Mouse (Mus musculus) testis, postnatal 10 days (tissue): ENCODE data around the gene Alg9.

Experiments
- DNase-seq: peaks from one replicate; pipeline ENCODE4 v3.0.0; 2021; ENCODE audit warnings: low spot score

Alg9 gene

DNA sequence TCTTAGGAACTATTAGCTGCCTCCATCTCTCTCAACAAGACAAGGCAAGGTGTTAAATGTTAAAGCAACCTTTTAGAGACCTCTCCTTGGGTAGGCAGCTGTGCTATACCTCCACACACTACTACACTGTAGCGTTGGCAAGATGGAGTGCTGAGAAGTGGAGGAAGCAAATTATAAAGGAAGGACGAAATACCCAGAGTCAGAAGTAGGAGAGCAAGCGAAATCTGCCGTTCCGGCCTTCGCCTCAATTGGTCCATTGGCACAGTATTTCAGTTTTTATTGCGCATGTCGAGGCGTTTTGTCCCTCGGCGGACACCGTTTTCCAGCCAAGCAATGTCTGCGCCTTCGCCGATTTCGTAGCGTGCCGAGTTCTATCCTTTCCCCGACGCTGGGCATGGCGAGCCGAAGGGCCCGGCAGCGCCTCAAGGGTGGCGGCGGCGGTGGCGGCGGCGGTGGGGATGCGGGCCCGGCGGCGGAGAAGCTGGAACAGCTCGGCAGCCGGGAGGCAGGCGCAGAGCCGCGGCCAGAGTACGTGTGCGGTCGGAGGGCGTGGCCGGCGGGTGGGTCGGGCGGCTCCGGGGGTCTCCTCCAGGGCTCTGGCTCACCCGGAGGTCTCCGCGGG is at the start of gene Alg9, which contains the start of gene 1110032A03Rik:
Gene Alg9, plus strand, starts transcription at position 29 of the 622 bp plus-strand sequence.
Gene 1110032A03Rik, minus strand, starts transcription at position 530 of the 622 bp plus-strand sequence.
- DNase-seq: peak; percentile 94

DNA sequence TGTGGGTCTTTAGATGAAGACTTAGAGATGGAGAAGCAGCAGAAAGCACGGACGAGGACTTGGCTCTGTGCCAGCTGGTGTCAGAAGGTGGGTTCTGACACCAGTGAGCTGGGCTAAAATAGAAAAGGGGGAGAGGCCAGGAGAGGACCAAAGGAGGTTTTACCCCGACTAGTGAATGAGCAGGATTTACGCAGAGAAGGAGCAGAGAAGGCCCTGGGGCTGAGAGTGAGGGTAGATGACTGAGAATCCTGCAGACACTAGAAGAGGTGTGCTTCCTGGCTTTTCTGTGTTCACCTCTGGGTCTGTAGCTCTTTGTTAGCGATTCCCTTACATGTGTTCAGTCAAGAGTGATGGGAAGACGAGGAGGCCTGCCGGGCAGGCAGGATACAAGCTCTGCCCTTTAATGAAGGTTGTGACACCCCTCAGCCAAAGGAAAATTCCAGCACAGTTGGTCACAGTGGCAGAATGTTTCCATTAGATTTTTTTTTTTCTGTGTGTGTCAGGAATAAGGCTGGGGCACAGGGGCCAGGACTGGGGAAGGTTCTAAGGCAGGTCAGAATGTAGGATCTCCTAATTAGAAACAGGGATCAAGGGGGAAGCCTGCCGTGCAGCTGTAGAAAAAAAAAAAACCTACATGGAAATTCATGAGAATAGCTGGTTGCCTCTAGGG is 48.8 kb upstream of the Alg9 start:
- no peak for DNase-seq

DNA sequence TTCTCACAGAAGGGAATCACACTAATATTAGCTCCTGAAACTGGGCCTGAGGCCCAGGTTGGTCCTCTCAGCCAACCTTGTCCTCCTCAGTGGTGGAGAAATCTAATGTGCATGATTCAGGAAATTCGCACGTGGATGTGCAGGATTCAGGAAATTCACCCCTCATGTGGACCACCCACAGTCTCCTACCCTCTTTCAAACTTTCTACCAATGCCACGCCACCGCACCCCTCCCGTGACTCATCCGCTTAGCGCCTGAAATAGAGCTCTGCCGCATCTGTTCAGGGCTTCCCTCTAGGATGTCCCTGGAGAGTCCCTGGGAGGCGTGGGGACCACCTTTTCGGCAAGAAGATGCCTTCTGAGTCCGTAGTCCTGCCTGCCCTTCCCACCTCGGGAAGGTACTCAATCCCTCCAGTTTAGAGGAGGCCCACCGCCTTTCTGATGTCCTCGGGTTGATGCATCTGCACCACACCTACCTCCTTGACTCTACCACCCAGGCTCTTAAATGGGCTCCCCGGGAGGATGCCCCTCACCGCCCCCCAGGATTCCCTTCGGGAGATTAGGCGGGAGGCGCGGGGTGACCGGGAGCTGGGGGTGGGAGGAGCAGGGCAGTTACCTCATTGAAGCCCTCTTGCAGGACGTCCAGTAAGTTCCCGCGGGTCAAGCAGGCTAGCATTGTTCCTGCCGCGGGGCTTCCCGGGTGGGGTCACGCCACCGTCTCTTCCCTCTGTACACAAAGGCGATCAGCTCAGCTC is 47.5 kb upstream of the Alg9 start:
- DNase-seq: no peak

DNA sequence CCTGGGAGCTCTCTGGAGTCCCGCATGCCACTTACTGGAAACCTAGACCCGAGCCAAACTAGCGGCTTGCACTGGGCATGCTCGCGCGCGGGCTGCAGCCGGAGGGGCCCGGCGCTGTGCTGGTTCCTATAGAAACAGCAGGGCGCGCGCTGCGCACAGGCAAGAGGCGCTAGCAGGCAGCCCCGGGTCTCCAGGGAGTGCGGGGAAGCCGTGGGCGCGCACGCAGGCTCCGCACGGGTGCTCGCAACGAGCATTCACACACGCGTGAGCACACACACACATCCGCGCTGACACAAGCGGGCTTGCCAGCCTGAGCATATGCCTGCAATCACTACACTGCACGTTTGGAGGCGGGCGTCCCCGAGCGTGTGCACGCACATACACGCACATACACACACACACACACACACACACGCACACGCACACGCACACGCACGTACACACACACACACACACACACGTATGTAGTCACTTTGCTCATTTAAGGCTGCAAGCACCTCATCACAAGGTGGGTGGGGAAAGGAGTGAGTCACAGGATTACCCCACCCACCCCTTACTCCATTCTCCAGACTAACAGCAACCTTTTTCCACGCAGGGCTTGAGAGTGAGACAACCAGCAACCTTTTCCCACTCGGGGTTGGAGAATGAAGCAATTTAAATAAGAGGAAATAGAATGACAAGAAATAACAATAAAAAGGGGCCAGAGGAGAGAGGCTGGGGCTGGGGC is 46.7 kb upstream of the Alg9 start:
- peak; percentile 83 for DNase-seq

DNA sequence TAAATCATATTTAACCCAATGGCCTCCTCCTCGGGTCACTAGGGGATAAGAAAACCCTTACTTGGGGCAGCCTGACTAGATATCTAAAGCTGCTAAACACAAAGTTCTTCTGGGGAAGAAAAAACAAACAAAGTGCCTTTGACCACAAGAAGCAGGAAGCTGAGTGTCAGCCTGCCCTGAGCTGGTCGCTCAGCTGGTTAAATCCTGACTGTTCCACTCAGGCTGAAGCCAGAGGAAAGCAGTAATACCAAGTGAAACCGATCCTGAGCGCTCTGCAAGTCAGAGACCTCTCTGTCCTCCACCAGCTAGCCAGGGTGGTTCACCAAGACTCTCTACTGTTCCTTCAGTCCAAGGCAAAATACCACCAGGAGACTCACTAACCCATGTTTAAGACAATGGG is 45.2 kb upstream of the Alg9 start:
- no peak for DNase-seq

DNA sequence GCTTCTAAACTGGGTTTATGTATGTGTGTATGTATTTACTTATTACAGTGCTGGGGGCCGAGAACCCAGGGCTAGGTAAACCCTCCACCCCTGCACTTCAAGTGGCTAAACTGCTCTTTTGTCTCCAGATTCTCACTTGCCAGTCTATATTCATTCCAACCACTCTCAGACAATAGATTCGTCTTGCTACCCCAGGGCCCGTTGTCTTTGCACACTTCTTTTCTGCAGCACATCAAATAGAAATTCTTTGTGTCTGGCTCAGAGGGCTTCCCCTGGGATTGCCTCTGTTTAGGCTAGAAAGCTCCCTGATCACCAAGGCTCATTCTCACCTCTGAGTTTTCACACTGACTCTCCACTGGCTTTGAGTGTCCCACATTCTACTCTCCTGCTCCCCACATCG is 42.3 kb upstream of the Alg9 start:
- DNase-seq: no peak

DNA sequence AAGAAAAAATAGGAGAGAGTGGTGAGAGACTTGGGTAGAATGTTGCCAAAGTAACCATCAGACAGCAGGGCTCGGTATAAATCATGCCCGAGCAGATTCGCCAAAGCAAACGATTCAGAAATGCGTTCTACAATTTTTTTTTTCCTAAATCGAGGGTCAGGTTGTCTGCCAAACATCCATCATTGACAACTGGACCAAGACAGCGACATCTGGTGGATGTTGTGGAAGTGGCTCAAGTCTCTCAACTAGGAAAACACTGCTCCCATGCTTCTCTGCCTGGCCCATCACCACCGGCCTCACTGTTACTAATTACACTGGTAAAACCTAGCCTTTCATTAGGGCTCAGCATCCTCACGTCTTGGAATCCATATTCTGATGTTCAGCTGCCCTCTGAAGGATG is 39.8 kb upstream of the Alg9 start:
- peak; percentile 64 for DNase-seq

DNA sequence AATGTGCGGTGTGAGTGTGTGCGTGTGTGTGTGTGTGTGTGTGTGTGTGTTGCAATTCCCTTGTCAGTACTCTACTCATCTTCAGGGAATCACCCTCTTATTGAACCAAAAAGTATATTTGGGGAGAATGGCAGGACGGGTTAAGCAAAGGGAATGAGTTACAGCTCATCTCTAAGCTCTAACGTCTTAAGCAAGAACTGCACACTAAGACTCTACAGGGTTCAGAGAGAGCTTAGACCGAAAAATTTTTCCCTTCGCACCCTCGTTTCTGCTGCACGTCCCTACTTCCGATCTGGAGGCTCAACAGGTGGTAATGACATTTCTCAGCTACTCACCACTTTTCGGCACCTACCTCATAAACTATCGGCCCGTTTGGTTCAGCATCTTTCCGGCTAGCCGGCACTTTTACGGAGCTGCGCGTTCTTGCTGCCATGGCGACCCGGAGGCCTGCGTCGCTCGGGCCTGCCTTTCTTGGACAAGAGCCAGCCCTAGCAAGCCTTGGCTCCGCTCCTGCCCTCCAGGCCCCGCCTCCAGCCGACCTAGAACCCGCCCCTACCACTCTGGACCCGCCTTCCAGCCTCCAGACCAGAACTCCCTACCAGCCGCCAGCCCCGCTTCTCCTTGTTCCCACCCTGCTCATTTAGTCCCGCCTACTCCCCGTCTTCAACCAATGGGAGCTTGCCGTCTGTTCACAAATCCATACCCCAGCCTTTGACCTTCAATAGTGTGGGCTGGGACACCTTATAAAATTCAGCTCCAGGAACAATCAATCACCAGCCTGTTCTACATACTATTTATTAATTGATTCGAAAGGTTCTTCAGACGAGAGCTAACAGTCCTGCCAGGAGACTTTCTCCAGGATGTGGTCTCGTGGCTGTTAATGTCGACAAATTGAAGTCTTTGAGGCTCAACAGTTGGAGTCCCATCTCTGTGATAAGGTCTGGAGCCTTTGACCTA is 35.6 kb upstream of the Alg9 start, which contains the start of gene Dixdc1:
Gene Dixdc1, minus strand, starts transcription at position 604 of the 957 bp plus-strand sequence.
- peak; percentile 97 for DNase-seq

DNA sequence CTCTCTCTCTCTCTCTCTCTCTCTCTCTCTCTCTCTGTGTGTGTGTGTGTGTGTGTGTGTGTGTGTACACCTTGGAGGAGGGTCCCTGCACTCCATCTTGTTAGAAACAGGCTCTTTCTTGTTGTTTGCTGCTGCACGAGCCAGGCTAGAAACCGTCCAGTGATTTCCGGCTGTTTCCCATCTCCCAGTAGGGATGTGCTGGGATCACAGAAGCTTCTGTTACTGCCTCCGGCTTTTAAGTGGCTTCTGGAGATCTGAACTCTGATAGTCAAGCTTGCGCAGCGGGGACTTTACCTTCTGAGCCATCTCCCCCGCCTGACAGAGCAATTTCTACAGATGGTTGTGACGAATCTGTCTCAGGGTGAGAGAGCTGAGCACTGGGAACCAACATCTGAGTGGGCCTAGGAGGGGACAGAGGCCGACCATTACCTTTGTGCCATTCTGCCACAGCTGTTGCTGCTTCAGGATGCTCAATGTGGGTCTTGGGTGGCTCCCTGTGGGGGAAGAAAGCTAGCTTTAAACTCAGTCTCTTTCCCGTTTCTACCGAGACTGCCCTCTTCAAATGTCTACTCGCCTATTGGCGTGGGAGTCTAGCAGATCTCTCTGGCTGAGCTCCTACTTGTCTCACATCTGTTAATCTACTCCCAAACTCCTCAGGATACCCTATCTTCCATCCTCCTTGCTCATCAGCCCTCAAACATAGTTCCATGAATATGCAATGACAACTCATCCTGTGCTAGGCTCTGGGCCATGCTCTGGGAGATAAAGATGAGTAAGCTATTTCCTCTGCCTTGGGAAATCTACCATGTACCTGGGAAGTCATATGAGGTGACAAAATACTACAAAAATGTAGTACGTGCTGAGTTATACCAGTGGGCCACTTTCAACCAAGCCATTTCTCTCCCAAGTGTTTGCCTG is 33.7 kb upstream of the Alg9 start:
- DNase-seq: peak; percentile 34

DNA sequence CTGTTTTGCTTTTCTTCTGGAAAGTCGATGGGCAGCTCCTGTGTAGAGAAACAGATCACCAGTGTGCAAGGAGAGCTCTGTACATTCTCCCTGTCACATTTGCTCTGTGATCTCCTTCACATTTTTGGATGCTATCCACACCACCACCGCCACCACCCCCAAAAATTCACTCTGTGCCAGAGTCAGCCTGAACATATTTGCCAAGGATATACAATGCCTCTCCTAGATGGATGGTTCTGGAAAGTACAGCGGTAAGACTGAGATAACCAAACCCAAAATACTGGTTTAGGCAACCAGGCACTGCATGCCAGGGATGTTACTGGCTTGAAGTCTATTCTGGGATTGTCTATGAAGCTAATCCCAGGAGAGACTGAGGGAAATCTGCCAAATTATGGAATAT is 32.6 kb upstream of the Alg9 start:
- DNase-seq: peak; percentile 22

DNA sequence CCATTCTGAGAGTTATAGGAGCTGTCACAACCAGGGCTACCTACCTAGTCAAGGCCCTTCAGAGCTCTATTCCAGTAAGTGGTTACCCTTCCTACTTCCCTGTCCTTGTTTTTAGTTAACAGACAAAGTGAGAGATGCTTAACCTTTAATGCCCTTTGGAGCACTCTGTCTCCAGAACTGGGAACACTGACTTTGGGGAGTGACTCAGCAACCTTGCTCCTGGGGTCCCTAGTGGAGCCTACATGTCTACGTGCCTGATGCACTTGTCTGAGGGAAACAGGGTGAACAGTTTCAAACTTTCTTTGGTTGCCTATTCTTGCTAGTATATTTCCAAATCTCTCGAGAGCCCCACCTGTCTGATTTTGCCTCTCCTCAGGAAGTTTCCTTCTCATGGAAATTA is 32.1 kb upstream of the Alg9 start:
- no peak for DNase-seq

DNA sequence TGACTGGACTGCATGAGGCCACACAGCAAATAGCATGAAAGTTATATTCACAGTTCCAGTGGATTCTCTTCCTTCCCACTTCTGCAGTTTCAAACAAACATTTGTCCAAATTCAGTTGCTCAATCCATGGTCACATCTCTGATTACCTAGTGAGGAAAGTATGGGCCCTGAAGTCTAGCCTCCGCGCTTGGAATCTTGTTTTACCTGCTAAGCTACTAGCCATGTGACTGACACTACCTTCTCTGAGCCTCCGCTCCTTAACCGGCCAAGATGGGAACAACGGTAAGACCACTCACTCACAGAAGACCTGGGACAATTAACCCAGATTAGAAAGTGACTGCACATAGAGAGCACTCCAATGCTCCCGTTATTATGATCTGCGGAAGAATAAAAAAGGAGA is 29.0 kb upstream of the Alg9 start:
- peak; percentile 34 for DNase-seq

DNA sequence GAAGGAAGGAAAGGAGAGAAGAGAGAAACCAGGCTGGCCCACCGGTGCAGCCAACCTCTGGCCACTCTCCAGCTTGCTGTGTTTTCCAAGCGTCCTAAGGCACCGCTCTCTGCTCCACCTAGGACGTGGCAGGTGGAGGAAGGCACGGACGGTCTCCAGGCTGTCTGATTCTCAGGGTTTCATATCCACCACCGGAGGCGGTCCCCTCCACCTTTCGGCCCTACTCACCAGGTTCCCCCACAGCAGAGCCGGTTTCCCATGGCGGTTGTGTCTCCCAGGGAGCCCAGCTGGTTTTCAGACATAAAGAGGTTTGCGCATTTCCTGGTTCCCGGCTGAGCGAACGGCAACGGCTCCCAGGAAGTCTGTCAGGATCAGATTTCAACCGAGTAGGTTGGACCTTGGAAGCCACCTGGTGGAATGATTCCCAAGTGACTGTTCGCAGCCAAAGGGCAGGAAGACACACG is 28.6 kb upstream of the Alg9 start, which contains the start of gene 2310030G06Rik:
Gene 2310030G06Rik, minus strand, starts transcription at position 323 of the 464 bp plus-strand sequence.
- DNase-seq: peak; percentile 52

DNA sequence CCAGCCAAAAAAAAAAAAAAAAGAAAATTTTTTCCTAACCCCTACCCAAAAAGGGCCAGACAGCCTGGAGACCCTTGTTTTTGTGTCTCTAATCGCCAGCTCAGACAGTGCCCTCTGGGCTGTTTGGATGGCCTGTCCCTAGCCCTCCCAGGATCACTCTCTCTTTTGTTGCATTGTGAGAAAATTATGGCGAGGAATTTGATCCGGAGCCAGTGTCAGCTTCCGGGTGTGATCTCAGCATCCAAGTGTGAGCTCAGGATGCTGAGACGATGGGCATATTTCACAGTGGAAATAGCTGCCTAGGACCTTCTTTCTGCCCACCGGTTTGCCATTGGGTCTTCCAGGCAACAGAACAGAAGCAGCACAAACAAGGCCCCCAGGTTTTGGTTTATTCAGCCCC is 24.1 kb upstream of the Alg9 start:
- no peak for DNase-seq

DNA sequence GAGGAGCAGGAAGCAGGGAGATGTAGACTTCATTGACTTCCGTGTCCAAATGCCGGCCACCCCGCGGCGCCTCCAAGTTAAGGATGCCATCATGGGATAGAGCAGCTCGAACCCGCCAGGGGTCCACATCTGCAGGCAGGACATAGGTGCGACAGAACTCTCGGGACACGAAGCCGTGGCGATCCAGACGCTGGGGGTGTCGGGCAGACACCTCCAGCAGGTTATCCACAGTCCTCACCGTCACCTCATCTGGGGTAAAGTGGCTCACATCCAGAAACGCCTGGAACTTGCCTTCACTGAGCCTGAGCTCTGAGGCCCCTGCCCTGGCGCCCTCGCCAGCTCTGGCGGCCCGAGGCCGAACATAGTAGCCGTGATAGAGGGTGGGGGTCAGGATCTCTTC is 23.5 kb upstream of the Alg9 start, which contains the start of gene Cryab:
Gene Cryab, plus strand, starts transcription at position 3 of the 400 bp plus-strand sequence.
- DNase-seq: no peak

DNA sequence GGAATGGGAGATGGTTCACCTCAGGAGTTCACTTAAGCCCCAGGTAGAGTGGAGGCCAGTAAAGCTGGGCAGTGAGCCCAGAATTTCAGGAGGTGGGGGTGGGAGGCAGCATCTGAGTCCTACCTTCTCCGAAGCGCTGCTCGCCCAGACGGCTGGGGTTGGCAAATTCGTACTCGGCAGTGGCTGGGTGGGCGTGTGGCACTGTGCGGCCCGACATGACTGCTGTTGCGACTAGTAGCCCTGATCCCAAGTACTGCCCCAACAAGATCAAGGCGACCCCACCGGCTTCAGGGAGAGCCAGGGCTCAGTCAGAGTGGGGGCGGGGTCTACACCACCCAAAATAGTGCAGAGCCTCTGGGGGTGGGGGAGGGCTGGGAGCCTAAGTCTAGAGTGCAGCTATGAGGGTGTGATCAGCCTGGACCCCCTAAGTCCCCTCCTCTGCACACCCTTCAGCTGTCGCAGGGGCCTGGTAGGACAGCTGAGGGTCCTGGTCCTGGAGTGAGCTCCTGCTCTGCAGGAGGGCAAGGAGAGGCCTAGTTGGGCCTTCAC is 22.7 kb upstream of the Alg9 start, which contains the start of gene Hspb2:
Gene Hspb2, minus strand, starts transcription at position 301 of the 549 bp plus-strand sequence.
- peak; percentile 72 for DNase-seq

DNA sequence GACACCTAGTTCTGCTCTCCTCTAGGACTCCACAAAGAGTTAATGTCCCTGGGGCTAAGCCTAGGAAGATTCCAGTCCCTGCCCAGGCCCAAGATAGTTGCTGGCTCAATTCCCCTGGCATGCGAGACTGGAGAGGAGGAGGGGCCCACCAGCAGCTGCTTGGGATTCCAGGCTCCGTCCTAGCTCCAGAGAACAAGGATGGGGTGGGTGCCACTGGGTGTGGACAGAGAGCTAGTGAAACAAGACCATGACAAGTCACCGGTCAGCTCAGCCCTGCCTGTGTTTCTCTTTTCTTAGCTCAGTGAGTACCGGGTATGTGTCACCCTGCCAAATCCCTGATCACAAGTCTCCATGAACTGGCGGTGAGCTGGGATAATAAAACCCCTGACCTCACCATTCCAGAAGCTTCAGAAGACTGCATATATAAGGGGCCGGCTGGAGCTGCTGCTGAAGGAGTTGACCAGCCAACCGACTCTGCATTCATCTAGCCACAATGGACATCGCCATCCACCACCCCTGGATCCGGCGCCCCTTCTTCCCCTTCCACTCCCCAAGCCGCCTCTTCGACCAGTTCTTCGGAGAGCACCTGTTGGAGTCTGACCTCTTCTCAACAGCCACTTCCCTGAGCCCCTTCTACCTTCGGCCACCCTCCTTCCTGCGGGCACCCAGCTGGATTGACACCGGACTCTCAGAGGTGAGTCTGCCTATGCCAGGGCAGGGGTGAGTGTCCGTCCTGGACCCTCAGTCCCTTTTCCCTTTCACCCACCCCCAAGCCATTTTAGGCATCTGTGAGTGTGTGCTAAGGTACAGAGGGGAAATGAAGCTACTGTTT is 21.8 kb upstream of the Alg9 start:
- DNase-seq: peak; percentile 79

DNA sequence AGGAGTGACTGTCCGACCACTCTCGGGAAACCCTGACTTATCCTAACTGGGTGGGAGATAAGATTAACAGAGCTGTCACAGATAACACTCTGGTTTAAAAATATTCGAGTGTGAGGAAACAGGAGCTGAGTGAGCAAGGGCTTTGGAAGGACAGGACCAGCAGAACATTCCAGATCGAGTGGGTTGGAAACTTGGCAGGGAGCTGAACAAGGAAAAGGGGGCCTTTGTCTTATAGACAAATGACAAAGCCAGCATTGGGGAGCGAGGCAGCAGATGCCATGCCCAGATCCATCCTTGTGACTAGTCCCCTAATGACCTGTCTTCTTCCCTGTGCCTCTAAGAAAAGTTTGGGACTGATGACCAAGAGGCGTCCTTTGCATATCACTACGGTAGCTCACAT is 20.9 kb upstream of the Alg9 start:
- DNase-seq: no peak
